9 mouse cellular contexts compared by ENCODE assay signal in the genomic region with DNA sequence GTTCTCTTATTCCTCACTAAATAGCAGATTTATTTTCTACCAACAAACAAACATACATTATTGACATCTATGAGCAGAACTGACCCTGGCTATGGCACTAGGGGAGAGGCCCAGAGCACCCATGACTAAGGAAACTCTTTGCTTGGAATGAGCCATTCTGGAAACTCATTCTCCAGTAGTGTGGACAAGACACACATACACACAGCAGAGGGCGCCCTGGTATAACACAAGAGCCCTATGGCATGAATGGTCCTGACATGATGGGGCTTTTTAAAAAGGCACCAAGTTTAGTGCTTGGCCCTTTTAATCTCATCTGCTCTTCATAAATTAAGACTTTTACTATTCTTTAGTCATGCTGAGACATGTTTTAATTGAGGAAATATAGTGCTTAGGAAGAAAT. TPM values are rescaled to one million over a fixed set of nuclear protein-coding genes. Genes with fewer than 3 reads are reported as not detected.
DNase-seq lines count a peak whose midpoint lies in the region; ATAC-seq and TF ChIP-seq lines count a peak whose summit lies in the region.
"Had no signal": no experiment of that assay in that cellular context is flagged by ENCODE, and none has a peak within 500 bp of the region (broad histone marks: within the 10 kb centered on the region; RNA-seq: fewer than 3 reads in every experiment).

No protein-coding gene starts in this region.

- ATAC-seq in neural tube, embryonic 14.5 days (ENCODE audit: low read depth) = peak; percentile 63; the same call in 1 of the 2 replicates
- ATAC-seq in megakaryocyte progenitor cell, adult 5-6 weeks (replicated peaks; ENCODE audit: poor library complexity) = no peak

- TF ChIP-seq CTCF in gastrocnemius, adult 2 months (IDR thresholded peaks at IDR 0.05) = peak; percentile 51

- no peak overlapping the region for H3K27ac ChIP-seq in gastrocnemius, adult 2 months
- H3K27ac ChIP-seq in embryonic facial prominence, embryonic 10.5 days (replicated peaks) = no peak overlapping the region
- no peak overlapping the region for H3K27ac ChIP-seq in neural tube, embryonic 14.5 days (ENCODE audit: low read depth, low read length)
- H3K27ac ChIP-seq: macrophage had no signal

- intact Hi-C loops in gastrocnemius, adult 2 months (cut with DNase I) = loop anchor here (10.0 kb wide), 1 partner anchor 95 kb away; no protein-coding TSS in a partner anchor

- H3K36me3 ChIP-seq in embryonic facial prominence, embryonic 10.5 days (replicated peaks) = no peaks in the 10 kb centered on the region
- no peaks in the 10 kb centered on the region for H3K36me3 ChIP-seq in neural tube, embryonic 14.5 days (ENCODE audit: control insufficient read depth, insufficient read depth, low read length)

- H3K4me1 ChIP-seq in embryonic facial prominence, embryonic 10.5 days = no peaks in the 10 kb centered on the region
- H3K4me1 ChIP-seq in neural tube, embryonic 14.5 days (ENCODE audit: control insufficient read depth, insufficient read depth, low read length) = no peaks in the 10 kb centered on the region

- peak; percentile 22 for DNase-seq in gastrocnemius, adult 2 months
- DNase-seq in gastrocnemius, postnatal 25 days = no peak
- DNase-seq in thymus, postnatal 14 days = peak; percentile 16
- DNase-seq in thymus, postnatal 0 days (ENCODE audit: low spot score) = no peak
- peak; percentile 47 for DNase-seq in embryonic facial prominence, embryonic 10.5 days (ENCODE audit: low spot score)
- peak; percentile 78 to 84 for DNase-seq in layer of hippocampus, postnatal 10 days (ENCODE audit: low spot score in 2 of 2)

- H3K4me3 ChIP-seq in gastrocnemius, adult 2 months = no peak overlapping the region
- H3K4me3 ChIP-seq in embryonic facial prominence, embryonic 10.5 days = no peak overlapping the region
- H3K4me3 ChIP-seq in neural tube, embryonic 14.5 days (ENCODE audit: low read depth, low read length) = no peak overlapping the region

- no peak overlapping the region for H3K4me2 ChIP-seq in neural tube, embryonic 14.5 days (ENCODE audit: low read depth, low read length)

- WGBS in embryonic facial prominence, embryonic 10.5 days = 2% methylated on average over 1 of the region's 1 CpGs
- 3% methylated on average over 1 of the region's 1 CpGs for WGBS in neural tube, embryonic 14.5 days

- no peaks in the 10 kb centered on the region for H3K9me3 ChIP-seq in embryonic facial prominence, embryonic 10.5 days
- H3K9me3 ChIP-seq in neural tube, embryonic 14.5 days (ENCODE audit: control insufficient read depth, low read length) = no peaks in the 10 kb centered on the region

- no peak overlapping the region for H3K9ac ChIP-seq in neural tube, embryonic 14.5 days (replicated peaks; ENCODE audit: low read depth, low read length)

- H3K27me3 ChIP-seq in embryonic facial prominence, embryonic 10.5 days (replicated peaks; ENCODE audit: low read depth, poor library complexity, severe bottlenecking) = no peaks in the 10 kb centered on the region
- no peaks in the 10 kb centered on the region for H3K27me3 ChIP-seq in neural tube, embryonic 14.5 days (ENCODE audit: control insufficient read depth, insufficient read depth, low read length)

RNA-seq across cellular contexts. Expression of a gene that starts 40.1 kb away (rescaled TPM):
- under 1 TPM; 0.50 to 0.54 TPM for total RNA-seq in gastrocnemius, adult 2 months (2021)
- total RNA-seq in gastrocnemius, postnatal 25 days (2021) = 1 to 10 TPM in 1 of 2 experiments, under 1 TPM in 1; 0.40 to 1.8 TPM
- 2.5 and 3.5 TPM in 2 replicates for polyA plus RNA-seq in thymus, postnatal 0 days (2015; fragmentation: Nextera tagmentation; extraction: Ambion mirVana)
- 0.22 TPM in 1 of 2 replicates, not detected in the other for polyA plus RNA-seq in embryonic facial prominence, embryonic 10.5 days (2016; fragmentation: Nextera tagmentation; extraction: Ambion mirVana)
- under 1 TPM in 1 of 2 experiments, not detected in 1; 0.33 TPM for total RNA-seq in layer of hippocampus, postnatal 10 days (2021)
- 0.46 and 1.4 TPM in 2 replicates for polyA plus RNA-seq in neural tube, embryonic 14.5 days (2014; fragmentation: Nextera tagmentation; extraction: Ambion mirVana)
- total RNA-seq in megakaryocyte progenitor cell, adult 5-6 weeks (2015) = not detected in 2 replicates
- total RNA-seq in megakaryocyte progenitor cell, adult 5-6 weeks (2017) = not detected in 2 replicates
- polyA plus RNA-seq: macrophage had no signal

Comparison
In these comparisons a context has a peak if more than half of its experiments do, and no peak if none do; other contexts are left out.
1. DNase-seq: peak in gastrocnemius, adult 2 months (single experiment), thymus, postnatal 14 days (single experiment), embryonic facial prominence, embryonic 10.5 days (single experiment) and layer of hippocampus, postnatal 10 days (2 of 2); none in gastrocnemius, postnatal 25 days (single experiment) and thymus, postnatal 0 days (single experiment).